Mouse (Mus musculus) spleen, postnatal 36 days (tissue): ENCODE results near the gene Rgs3.

Experiments
- DNase-seq, 2 experiments: peaks; one replicate each; pipeline ENCODE4 v3.0.0; 2022; ENCODE audit warnings: low spot score in 2 of 2, mixed read lengths in 1 of 2

Gene Rgs3

DNA sequence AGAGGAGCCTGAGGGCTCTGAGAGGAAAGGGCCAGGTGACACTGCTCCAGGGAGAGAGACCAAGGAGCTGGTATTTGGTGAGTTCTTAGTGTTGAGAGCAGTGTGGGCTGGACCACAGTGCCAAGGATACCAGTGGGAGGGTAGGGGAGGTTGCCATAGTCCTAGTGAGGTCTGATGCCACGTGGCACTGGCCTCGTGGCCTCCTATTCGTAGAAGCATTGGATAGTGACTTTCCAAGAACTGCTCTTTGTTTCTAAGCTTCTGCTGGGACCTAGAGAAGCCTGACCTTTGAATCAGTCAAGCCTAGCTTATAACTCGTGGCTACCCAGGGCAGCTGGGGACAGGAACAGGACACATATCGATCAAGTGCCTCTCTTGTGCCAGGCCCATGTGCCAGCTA lies 164.1 kb downstream of the Rgs3 start:
- no peak for DNase-seq

DNA sequence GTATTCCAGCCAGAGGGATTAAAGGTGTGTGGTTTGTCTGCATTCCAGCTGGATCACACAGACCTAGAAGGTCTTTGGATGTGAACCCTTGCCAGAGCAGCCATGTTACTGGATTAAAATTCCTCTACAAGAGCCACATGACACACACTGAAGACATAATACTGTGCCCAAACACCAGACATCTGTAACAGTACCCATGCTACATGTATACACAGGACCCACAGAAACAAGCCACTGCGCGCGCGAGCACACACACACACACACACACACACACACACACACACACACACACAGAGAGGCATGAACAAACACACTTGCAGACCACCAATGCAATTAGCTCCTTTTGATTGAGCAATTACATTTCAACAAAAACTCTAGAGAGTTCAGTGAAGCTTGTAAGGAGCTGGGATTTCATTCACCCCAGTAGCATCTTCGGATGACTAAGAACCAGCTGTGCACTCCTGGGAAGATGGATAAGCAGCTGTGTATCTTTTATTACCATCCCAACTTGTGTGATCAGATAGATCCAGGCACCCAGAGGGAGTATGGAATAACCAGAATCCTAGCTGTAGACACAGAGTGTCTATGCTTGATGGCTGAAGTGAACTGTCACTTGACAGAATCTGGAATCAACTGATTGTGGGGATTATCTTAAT lies 166.8 kb downstream of the Rgs3 start:
- DNase-seq = no peak

DNA sequence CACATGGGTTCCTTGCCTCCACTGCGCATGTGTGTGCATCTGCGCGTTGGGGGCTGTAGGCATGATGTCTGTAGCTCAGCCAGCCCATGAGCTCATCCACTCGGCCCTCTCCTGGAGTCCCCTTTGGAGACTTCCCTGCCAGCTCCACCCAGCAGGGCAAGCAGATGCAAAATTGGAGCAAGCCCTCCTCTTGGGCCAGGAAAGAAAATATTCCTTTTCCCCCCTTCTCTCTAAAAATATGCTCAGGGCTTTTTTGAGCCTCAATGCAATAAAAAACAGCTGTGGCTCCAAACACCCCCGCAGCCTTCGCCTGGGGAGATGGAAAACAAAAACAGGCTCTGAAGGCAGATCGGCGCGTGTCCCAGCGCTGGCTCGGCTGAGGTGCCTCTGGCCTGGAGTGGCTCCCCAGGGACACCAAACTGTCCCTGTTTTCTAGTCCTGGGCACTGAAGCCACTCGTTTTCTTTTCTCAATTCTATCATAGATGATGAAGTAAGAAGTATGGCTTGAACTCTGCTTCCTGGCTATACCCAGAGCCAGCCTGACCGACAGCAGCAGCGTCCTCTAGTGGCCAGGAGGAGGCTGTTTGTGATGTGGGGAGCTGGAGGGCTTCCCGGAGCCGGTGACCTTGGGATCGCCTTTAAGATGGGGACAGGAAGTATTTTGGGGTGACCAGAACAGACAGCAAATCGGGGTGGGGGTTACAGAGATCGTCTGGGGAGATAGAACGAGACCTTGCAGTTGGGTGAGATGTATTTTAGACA lies 168.1 kb downstream of the Rgs3 start:
- DNase-seq = no peak

DNA sequence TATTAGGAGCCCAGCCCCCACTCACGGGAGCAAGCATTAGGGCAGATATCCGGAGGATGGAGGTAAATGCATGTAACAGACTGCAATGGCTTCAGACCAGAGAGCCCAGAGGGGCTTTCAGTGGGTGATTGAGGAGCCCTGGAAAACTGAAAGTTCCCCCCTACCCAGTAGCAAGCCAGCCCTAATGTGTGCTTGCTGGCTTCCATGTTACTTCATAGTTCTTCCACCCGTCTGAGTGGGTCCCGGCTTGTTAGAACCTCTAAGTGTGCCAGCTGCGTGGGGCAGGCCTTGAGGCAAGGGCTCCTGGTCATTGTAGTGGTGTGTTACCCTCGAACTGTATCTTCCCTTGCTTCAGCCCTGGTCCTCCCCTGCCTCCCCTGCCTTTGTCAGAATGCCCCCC lies 168.8 kb downstream of the Rgs3 start:
- DNase-seq = no peak

DNA sequence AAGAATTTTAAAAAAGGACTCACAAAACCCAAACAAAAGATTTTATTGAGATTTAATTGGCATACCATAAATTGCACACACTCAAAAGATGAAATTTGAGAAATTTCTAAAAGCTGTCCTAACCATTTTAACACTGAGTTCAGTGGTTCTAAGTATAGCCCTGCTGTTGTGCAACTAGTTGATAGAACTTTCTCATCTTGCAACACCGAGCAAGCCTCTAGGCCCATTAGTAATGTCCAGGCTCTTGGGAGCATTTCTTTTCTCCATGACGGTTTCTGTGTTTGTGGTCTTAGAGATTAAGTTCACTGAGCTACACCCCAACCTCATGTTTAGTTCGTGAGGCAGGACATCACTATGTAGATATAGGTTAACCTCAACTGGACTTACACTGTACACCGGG lies 169.5 kb downstream of the Rgs3 start:
- DNase-seq = no peak

DNA sequence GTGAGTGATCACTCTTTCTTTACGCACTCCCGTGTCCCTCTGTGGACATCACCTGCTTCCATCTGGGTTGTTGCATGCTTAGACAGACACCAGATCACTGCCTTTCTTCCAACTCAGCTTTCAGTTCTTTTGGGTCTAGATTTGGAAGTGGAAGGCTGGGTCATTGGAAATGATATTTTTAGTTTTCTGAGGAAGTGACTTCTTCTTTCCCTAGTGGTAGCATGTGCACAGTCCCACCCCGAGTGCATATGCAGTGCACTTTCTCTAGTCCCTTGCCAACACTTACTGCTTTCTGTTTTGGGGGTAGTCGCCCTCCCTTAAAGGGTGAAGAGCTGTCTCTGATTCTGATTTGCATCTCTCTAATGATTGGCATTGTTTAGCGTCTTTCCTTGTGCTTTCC lies 170.3 kb downstream of the Rgs3 start:
- DNase-seq = no peak

DNA sequence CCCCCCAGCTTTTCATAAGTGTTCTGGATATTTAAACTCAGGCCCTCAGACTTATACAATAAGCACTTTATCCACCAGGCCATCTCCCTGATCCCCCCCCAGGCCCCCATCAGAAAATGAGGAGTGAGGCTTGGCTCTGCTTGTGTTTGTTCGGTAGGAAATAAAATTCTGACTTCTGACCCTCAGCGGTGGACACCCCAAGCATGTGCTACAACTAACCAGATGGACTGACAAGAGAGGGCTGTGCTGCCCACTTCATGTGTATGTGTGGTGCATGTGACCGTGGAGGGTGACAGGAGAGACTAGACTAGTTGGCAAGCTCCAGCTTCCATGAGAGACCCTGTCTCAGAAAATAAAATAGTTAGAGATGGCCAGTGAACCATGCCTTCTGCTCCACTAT lies 171.2 kb downstream of the Rgs3 start:
- no peak for DNase-seq

DNA sequence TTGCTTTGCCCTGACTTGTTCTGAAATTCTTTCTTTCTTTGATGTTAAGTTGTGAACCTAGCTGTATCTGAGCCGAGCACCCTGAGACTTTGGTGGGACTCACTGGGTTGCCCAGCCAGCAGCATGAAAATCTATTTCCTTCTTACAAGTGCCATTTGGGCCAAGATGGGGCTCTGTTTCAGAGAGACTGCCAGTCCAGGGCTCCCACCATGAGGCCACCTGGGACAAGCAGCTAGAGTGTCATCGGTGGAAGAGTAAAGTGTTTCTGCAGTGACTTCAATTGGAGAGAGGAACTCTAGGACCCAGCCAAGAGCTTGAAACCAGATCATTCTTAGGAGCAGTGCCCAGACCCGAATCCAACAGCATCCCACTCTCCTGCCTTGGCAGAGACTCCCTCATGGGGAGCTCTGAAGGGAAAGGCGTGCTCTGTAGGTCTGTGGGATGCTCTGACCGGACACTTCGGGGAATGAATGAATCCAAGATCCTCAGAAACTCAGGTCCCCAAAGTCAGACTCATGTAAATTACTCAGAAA lies 171.9 kb downstream of the Rgs3 start:
- no peak for DNase-seq

DNA sequence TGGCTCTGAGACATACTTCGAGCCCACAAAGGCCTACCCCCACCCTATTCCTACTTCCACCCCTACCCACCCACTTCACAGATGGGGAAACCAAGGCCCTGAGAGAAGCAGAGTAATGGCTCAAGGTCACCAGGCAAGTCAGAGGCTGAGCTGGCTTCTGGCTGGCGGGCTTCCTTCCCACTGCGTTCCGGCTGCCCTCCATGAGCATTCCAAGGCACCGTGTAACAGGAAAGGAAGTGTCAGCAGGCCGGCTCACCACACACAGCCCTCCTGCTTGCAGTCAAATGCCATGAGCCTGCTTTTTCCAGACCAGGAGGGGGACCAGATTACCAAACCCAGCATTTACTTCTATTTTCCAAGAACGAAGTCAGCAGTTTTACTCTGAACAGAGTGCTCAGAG lies 172.4 kb downstream of the Rgs3 start:
- DNase-seq = no peak

DNA sequence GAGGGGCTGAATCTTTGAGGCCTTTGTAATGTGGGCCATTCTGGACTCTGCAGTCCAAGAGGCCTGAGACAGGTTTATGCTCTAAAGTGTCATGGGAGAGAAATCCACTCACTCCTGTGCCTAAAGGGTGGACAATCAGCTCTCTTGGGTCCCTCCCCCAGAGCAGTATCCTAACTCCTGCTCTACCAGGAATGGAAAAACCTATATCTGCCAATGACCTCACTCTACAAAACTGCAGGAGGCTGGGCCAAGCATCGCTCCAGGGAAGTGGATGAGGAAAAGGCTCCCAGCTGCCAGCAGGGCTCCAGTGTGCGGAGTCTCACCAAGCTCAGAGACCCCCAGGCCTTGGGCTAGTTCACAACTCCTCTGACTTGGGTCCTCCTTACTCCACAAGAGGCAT lies 173.2 kb downstream of the Rgs3 start:
- no peak for DNase-seq

DNA sequence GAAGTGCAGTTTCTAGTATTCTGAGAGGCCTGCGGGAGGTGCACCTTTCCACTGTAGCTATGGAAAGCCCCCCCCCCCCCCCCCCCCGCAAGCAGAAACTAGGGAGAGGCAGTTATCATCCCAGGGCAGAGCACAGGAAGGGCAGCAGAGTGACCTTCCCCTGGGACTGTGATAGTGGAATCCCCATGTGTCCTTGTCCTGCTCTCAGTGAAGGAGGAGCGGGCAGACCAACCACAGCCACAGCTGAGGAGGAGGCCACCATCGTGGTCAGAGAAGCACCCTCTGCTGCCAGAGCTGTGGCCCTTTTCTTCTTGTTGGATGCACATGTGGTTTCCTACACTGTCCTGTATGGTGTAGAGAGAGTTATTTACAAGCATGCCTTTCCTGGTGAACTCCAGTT lies 174.3 kb downstream of the Rgs3 start:
- DNase-seq = no peak

DNA sequence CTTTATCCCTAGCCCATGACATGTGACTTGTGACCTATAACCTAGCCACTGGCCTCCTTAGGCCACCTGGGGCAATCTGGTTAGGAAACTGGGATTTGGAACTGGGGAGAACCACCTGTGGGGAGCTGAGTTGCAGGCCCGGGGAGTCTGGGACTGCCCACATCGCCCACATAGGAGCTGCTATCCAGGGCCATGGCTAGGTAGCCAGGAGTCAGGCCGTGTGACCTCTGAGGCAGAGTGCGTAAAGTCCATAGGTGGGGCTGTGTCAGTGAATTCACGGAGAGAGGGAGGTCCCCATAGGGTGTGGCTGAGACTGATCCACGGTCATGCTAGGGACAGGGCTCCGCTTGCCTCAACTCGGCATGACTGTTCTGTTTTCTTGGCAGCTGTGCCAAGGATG lies 175.6 kb downstream of the Rgs3 start:
- DNase-seq = no peak

DNA sequence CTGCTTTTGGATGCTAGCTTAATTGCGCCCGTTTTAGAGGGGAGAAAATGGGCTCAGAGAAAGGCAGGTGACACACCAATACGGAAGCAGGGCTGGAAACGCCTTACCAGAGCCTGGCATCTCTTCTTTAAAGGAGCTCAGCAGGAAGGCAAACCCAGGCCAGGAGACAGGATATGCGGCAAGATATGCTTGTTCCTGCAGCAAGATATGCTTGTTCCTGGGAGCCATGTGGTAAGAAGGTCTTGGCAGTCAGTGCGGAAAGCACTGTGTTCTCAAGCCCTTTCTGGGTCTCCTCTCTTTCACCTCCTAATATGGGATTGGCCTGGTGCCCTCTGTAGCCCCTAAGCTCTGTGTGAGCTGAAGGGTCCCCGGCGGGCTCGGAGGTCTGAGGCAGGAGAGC lies 176.2 kb downstream of the Rgs3 start:
- DNase-seq = no peak

DNA sequence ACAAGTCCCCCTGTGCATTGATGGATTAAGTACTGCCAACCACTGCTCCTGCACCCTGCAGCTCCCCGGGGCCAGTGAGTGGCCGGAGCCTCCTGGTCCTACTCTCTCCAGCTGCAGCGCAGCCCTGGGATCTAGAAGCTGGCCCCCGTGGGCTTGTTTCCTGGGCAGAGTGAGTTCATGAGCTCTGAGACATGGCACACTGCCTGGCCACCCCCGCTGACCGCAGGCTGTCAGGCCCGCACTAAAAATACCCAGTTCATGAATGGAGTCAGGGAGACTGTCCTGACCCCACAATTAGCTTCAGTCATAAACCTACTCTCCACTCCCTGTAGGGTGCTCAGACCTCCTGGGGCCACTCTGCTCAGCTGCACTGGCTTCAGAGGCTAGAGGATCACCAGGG lies 176.8 kb downstream of the Rgs3 start:
- no peak for DNase-seq

DNA sequence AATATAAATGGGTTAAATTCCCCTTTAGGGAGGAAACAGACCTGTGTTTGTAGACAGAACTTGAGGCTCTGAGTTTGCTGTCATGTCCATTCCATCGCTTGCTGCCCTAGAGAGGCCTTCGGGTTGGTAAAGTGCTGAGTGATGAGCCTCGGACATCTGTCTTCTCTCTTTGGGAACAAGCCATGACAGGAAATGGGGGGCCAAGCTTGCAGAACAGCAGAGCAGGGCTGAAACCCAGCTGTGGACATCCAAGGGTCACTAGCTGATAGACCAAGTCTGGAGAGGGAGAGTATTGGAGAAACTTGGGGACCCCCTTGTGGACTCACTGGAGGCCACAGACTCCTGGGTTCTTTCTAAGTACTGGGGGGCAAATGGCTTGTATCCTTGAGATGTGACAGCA lies 177.3 kb downstream of the Rgs3 start:
- no peak for DNase-seq

DNA sequence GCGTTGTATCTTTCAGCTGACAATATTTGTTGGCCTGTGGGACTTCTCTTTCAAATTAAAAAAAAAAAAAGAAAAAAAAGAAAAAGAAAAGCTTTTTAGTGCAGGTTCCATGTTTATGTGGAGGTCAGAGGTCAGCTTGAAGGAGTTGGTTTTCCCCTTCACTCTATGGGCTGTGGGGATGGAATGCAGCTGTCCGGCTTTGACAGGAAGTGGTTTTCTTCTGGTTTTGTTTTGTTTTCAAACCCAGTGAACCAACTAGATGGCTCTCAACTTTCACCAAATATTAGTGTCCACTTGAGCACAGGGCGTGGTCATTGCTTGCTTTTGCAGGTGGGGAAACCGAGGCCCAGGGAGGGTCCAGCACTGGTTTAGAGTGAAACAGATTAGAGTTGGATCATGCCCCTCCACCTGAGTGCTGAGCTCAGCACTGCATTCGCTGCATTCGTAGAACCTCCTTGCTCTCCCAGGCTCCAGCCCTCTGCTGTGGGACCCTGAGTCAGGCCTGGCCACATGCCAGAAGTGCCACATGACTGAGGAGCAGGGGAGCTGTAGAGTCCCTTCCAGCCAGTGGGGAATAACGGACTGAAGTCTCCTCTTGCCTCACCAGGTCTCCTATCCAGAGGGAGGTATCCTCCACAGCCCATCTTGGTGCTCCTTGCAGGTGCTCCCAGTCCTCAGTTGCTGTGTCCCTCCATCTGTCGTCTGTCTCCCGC lies 178.5 kb downstream of the Rgs3 start:
- peak; percentile 24 to 37 for DNase-seq

DNA sequence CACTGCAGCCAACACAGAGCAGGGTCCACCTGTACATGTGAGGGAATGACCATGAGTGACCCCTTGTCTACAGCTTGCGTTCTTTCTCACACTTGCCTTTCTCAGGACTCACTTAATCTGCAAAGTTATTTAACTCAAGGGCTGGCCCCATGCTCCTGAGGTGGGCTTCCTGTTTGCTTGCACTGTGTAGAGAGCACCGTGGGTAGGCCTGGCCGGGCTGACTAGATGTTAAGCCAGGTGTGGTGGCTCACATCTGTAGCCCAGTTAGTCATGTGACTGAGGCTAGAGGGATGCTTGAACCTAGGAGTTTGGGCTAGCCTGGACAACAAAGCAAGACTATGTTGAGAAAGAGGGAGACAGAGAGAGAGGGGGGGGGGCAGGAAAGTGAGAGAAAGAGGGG lies 179.3 kb downstream of the Rgs3 start:
- DNase-seq = no peak

DNA sequence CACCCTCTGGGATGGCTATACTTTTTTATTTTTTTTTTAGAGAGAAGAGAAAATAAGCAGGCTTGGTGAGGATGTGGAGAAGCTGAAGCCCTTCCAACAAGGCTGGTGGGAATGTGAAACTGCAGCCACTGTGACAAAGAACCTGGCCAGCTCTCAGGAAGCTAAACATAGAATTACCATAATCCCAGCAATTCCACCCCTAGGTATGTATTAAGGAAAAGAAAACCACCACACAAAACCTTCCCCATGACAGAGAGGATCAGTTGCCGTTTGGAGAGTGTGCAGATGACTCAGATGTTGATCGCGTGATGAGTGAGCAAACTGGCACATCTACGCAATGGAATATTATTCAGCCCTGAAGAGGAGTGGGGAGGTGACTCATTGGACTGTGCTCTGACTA lies 179.9 kb downstream of the Rgs3 start:
- DNase-seq = no peak

DNA sequence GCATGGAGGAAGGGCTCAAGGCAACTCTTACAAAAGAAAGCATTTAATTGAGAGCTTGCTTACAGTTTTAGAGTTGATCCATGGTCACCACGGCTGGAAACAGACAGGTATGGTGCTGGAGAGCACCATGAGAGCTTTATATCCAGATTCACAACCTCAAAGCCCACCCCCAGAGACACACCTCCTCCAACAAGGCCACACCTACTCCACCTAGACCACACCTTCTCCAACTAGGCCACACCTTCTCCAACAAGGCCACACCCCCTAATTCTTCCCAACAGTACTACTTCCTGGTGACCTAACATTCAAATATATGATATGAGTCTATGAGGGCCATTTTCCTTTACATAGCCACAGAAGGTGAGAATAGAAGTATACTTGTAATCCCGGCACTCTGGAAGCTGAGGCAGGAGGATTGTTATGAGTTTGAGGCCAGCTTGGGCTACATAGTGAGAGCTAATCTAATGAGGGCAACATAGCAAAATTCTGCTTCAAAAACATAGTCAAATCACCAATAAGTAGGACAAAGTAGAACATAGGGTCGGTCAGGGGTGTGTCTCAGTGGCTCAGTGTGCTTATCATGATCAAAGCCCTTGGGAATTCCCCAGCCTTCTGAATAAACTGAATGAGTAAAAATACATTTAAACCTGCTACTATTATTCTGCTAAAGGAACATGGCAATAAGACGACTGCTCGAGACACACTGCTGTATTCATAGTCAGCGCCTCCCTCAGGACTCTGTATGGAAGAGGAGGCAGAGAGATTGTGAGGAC lies 180.8 kb downstream of the Rgs3 start:
- DNase-seq = no peak

DNA sequence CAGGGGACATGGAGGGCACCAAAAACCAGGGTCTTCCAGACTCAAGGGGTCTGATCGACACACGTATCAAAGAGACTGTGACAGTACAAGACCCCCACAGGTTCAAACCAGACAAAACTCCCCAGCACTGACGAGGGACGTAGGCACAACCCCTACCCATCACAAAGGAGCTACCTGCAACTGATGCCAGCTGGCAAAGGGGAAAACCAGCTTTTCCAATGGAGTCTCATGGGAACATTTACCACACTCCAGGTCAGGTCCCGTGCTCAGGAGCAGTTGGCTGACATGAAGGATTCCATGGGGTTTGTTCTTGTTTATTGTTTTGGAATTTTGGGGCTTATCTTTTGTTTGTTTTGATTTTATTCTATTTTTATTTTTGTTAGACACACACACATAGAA lies 181.4 kb downstream of the Rgs3 start:
- no peak for DNase-seq

DNA sequence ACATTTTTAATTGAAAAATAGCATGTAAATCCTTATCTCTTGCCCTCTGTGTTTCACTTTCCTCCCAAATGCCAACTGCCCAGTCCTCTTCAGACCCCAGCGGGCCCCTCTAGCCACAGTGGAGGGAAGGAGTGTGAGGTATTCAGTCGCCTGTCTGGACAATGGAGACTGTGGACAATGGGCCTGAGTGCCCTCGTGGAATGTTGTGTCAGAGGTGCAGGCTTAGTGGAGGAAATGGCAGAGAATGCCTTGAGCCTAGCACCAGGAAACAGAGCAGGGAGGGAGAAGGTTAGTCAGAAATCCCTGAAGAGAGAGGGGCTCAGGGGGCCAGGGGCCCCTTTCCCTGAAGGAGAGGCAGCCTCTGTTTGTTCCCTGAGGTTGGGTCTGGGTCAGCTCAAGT lies 182.0 kb downstream of the Rgs3 start:
- no peak for DNase-seq
